In the genomic region with DNA sequence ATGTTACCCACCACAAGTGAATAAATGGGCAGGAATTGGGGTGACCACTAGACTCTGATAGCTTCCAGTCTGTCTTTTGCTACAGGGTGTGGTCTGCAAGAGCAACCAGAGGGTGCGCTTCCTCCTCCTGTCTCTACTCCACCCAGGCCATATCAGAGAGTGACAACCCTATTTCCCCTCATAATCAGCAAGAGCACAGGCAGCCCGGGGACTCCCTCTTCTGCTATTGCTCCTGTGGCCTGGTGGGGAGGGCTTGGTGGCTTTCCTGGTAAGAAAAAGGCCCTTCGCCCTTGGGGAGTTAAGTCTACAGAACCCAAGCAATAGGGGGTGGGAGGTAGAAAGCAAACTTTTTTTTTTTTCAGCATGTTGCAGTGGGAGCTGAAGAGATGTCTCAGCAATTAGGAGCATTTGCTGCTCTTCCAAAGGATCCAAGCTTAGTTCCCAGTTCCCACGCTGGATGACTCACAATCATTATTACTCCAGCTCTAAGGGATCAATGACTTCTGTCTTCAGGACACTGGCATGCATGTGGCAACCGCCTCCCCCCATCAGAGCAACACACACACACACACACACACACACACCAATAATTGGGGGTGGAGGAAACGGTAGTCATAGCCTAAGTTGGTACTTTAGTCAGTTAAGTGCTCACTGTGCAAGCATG, we compare ENCODE assay signal across 13 mouse cellular contexts. TPM values are rescaled to one million over a fixed set of nuclear protein-coding genes. Genes with fewer than 3 reads are reported as not detected.
DNase-seq lines count a peak whose midpoint lies in the region; ATAC-seq lines count a peak whose summit lies in the region.
"Had no signal": no experiment of that assay in that cellular context is flagged by ENCODE, and none has a peak within 500 bp of the region (broad histone marks: within the 10 kb centered on the region; RNA-seq: fewer than 3 reads in every experiment).

No protein-coding gene starts in this region.

- no peaks in the 10 kb centered on the region for H3K9me3 ChIP-seq in midbrain, embryonic 11.5 days (ENCODE audit: control insufficient read depth, low read length)
- H3K9me3 ChIP-seq: heart, embryonic 15.5 days; limb, embryonic 10.5 days had no signal

- no peak overlapping the region for H3K9ac ChIP-seq in midbrain, embryonic 11.5 days (ENCODE audit: low read length)
- H3K9ac ChIP-seq: heart, embryonic 15.5 days had no signal

- no peaks in the 10 kb centered on the region for H3K36me3 ChIP-seq in midbrain, embryonic 11.5 days (ENCODE audit: control insufficient read depth, insufficient read depth, low read length)
- H3K36me3 ChIP-seq: heart, embryonic 15.5 days had no signal

- H3K4me1 ChIP-seq in midbrain, embryonic 11.5 days (ENCODE audit: control insufficient read depth, insufficient read depth, low read length) = peaks cover 16% of the 10 kb centered on the region

- H3K4me3 ChIP-seq in midbrain, embryonic 11.5 days (ENCODE audit: low read depth, low read length) = no peak overlapping the region
- H3K4me3 ChIP-seq: heart, embryonic 15.5 days; limb, embryonic 10.5 days had no signal

- DNase-seq in lung, postnatal 25 days (ENCODE audit: low spot score) = peak; percentile 29
- no peak for DNase-seq in lung, postnatal 10 days
- DNase-seq in naive thymus-derived CD4-positive, alpha-beta T cell, adult 2 months (ENCODE audit: low read depth) = peak; percentile 52
- peak; percentile 49 for DNase-seq in yolk sac, embryonic 10.5 days (ENCODE audit: low spot score)
- no peak for DNase-seq in kidney, adult 18-20 months
- DNase-seq in adrenal gland, adult (ENCODE audit: inconsistent age in 2 of 2, low spot score in 1 of 2) = no peak
- DNase-seq in midbrain, embryonic 11.5 days (ENCODE audit: low spot score, missing footprints) = no peak
- DNase-seq: midbrain, embryonic 14.5 days had no signal

- peak; percentile 60 for ATAC-seq in granulocyte monocyte progenitor cell, adult 5-6 weeks (replicated peaks; ENCODE audit: poor library complexity, severe bottlenecking)
- no peak for ATAC-seq in midbrain, embryonic 11.5 days (ENCODE audit: low FRiP score)
- ATAC-seq: Patski had no signal

- no peak overlapping the region for H3K4me2 ChIP-seq in midbrain, embryonic 11.5 days
- H3K4me2 ChIP-seq: heart, embryonic 15.5 days had no signal

- no peaks in the 10 kb centered on the region for H3K27me3 ChIP-seq in midbrain, embryonic 11.5 days (ENCODE audit: control insufficient read depth, insufficient read depth, low read length)
- H3K27me3 ChIP-seq: heart, embryonic 15.5 days; Patski had no signal

- no peak overlapping the region for H3K27ac ChIP-seq in midbrain, embryonic 11.5 days (ENCODE audit: low read depth, low read length)
- H3K27ac ChIP-seq: heart, embryonic 15.5 days; kidney, postnatal 0 days had no signal

- 91% methylated on average over 6 of the region's 6 CpGs for WGBS in midbrain, embryonic 11.5 days

RNA-seq across cellular contexts. Expression of gene Agfg2, which starts 1.7 kb away (rescaled TPM):
- total RNA-seq in granulocyte monocyte progenitor cell, adult 5-6 weeks (2014; fragmentation: Nextera tagmentation) = 13.7 and 15.0 TPM in 2 replicates
- total RNA-seq in granulocyte monocyte progenitor cell, adult 5-6 weeks (2017) = 10.7 and 13.9 TPM in 2 replicates
- polyA plus RNA-seq in midbrain, embryonic 11.5 days (2014; fragmentation: Nextera tagmentation; extraction: Ambion mirVana) = 13.6 and 14.9 TPM in 2 replicates

RNA-seq across cellular contexts. Expression of gene Irs3, which starts 40.7 kb away (rescaled TPM):
- not detected in 2 replicates for total RNA-seq in granulocyte monocyte progenitor cell, adult 5-6 weeks (2014; fragmentation: Nextera tagmentation)
- total RNA-seq in granulocyte monocyte progenitor cell, adult 5-6 weeks (2017) = not detected in 2 replicates
- polyA plus RNA-seq in midbrain, embryonic 11.5 days (2014; fragmentation: Nextera tagmentation; extraction: Ambion mirVana) = 0.19 and 0.34 TPM in 2 replicates
- polyA plus RNA-seq: midbrain, embryonic 14.5 days had no signal

RNA-seq across cellular contexts. Expression of gene Sap25, which starts 45.1 kb away (rescaled TPM):
- total RNA-seq in granulocyte monocyte progenitor cell, adult 5-6 weeks (2014; fragmentation: Nextera tagmentation) = 32.1 and 55.2 TPM in 2 replicates
- total RNA-seq in granulocyte monocyte progenitor cell, adult 5-6 weeks (2017) = 9.7 and 20.8 TPM in 2 replicates
- 4.5 and 6.8 TPM in 2 replicates for polyA plus RNA-seq in midbrain, embryonic 11.5 days (2014; fragmentation: Nextera tagmentation; extraction: Ambion mirVana)

RNA-seq across cellular contexts. Expression of gene Nyap1, which starts 55.1 kb away (rescaled TPM):
- total RNA-seq in granulocyte monocyte progenitor cell, adult 5-6 weeks (2014; fragmentation: Nextera tagmentation) = not detected in 2 replicates
- not detected in 2 replicates for total RNA-seq in granulocyte monocyte progenitor cell, adult 5-6 weeks (2017)
- 4.8 TPM in 2 replicates for polyA plus RNA-seq in midbrain, embryonic 11.5 days (2014; fragmentation: Nextera tagmentation; extraction: Ambion mirVana)

RNA-seq across cellular contexts. Expression of gene Gm20605, which starts 57.3 kb away (rescaled TPM):
- total RNA-seq in granulocyte monocyte progenitor cell, adult 5-6 weeks (2014; fragmentation: Nextera tagmentation) = 13.2 and 16.4 TPM in 2 replicates
- total RNA-seq in granulocyte monocyte progenitor cell, adult 5-6 weeks (2017) = 0.62 and 3.6 TPM in 2 replicates
- polyA plus RNA-seq in midbrain, embryonic 11.5 days (2014; fragmentation: Nextera tagmentation; extraction: Ambion mirVana) = 4.5 and 5.8 TPM in 2 replicates

Comparison
In these comparisons a context has a peak if more than half of its experiments do, and no peak if none do; other contexts are left out.
1. DNase-seq: peak in lung, postnatal 25 days (single experiment), naive thymus-derived CD4-positive, alpha-beta T cell, adult 2 months (single experiment) and yolk sac, embryonic 10.5 days (single experiment); none in lung, postnatal 10 days (single experiment), kidney, adult 18-20 months (single experiment), adrenal gland, adult (0 of 2) and midbrain, embryonic 11.5 days (single experiment).